Mouse (Mus musculus) adrenal gland, postnatal 36 days (tissue): Measurements from ENCODE around the gene Ikbip. TPM values are rescaled to one million over a fixed set of nuclear protein-coding genes. Genes with fewer than 3 reads are reported as not detected.

Source experiments
- DNase-seq, 2 experiments: peaks; one replicate each; pipeline ENCODE4 v3.0.0; 2021; ENCODE audit warnings: mixed read lengths in 1 of 2
- total RNA-seq, 2 experiments: library from RNA; stranded (reverse); gene quantifications; 2 replicates each; pipeline ENCODE4 v1.2.3; 2021

The Ikbip gene
- total RNA-seq, 2 experiments from 2014 or later, result 32.0 to 36.9 TPM

- no peak for DNase-seq
Observed at GRCm38 (mm10) chr10:91116958-91117357, 34.2 kb downstream of the Ikbip start.

- DNase-seq, result no peak
Observed at GRCm38 (mm10) chr10:91122646-91123045, 39.9 kb downstream of the Ikbip start.

GRCm38 (mm10) chr10:91123281-91123827, 40.6 kb downstream of the Ikbip start:
- peak; percentile 76 to 79 for DNase-seq

- DNase-seq, result peak; percentile 97 to 98
Observed at GRCm38 (mm10) chr10:91123828-91124822, 41.4 kb downstream of the Ikbip start, which contains the start of gene Slc25a3. Gene Slc25a3 (minus strand): TSS chr10:91124059.

- DNase-seq, result peak; percentile 23 to 34
Observed at GRCm38 (mm10) chr10:91126618-91127355, 44.0 kb downstream of the Ikbip start.

- no peak for DNase-seq
Observed at GRCm38 (mm10) chr10:91127395-91127794, 44.7 kb downstream of the Ikbip start.

- DNase-seq, result peak; percentile 31
Observed at GRCm38 (mm10) chr10:91128551-91129160, 45.9 kb downstream of the Ikbip start.

- DNase-seq, result no peak
Observed at GRCm38 (mm10) chr10:91130792-91131191, 48.1 kb downstream of the Ikbip start.

- no peak for DNase-seq
Observed at GRCm38 (mm10) chr10:91131565-91131964, 48.8 kb downstream of the Ikbip start.

GRCm38 (mm10) chr10:91135302-91135972, 52.7 kb downstream of the Ikbip start:
- DNase-seq, result no peak

- peak; percentile 24 to 29 for DNase-seq
Observed at GRCm38 (mm10) chr10:91137400-91137799, 54.7 kb downstream of the Ikbip start.

GRCm38 (mm10) chr10:91138317-91138716, 55.6 kb downstream of the Ikbip start:
- peak; percentile 19 to 27 for DNase-seq

GRCm38 (mm10) chr10:91139148-91139766, 56.5 kb downstream of the Ikbip start:
- DNase-seq, result no peak

- no peak for DNase-seq
Observed at GRCm38 (mm10) chr10:91141564-91141963, 58.8 kb downstream of the Ikbip start.

- DNase-seq, result no peak
Observed at GRCm38 (mm10) chr10:91142654-91143191, 60.0 kb downstream of the Ikbip start.

GRCm38 (mm10) chr10:91143313-91144230, 60.8 kb downstream of the Ikbip start:
- no peak for DNase-seq

GRCm38 (mm10) chr10:91145413-91145812, 62.7 kb downstream of the Ikbip start:
- DNase-seq, result no peak
